ENCODE assay signal across 8 mouse cellular contexts in the genomic region with DNA sequence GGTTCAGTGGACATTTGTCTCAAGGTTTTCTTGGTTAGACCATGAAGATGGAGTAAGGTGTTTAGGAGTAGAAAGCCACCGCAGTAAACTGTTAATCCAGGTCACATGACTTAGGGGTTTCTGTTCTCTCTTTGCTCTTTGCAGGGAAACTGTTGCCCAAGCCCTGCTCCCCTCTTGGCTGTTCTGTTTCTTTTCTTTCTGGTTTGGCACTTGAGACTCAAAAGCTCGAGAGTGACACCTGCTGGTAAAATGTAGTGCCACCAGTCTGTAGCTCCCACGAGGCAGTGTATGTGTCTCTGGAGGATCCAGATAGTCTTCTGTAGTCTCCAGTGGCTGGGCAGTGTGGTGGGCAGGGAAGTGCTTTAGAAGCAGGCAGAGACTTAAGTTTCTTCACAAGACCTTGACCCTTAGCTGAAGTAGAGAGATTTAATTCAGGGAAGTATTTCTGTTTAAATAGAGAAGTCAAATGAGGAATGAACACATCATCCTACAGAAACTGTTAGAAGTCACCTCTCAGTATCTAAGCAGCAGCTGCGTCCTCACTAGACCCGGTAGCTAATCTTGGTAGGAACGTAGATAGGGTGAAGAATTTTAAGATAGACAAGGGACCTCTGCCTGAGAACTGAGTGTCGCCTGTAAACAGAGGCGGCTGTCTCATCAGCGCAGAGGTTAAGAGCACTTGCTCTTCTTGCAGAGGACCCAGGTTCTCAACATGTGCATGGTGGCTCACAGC. TPM values are rescaled to one million over a fixed set of nuclear protein-coding genes. Genes with fewer than 3 reads are reported as not detected.
DNase-seq lines count a peak whose midpoint lies in the region; ATAC-seq lines count a peak whose summit lies in the region.

No protein-coding gene starts in this region.

- no peaks in the 10 kb centered on the region for H3K27me3 ChIP-seq in heart, embryonic 14.5 days (ENCODE audit: control insufficient read depth, insufficient read depth, low read length)
- no peaks in the 10 kb centered on the region for H3K27me3 ChIP-seq in liver, embryonic 13.5 days

- H3K4me1 ChIP-seq in heart, embryonic 14.5 days (ENCODE audit: control insufficient read depth in 2 of 2, insufficient read depth in 2 of 2, low read length in 2 of 2), result peaks cover 3 to 24% of the 10 kb centered on the region in 2 experiments
- H3K4me1 ChIP-seq in liver, embryonic 13.5 days (replicated peaks), result peaks cover 12% of the 10 kb centered on the region

- H3K9me3 ChIP-seq in heart, embryonic 14.5 days (ENCODE audit: control insufficient read depth, low read length), result no peaks in the 10 kb centered on the region
- no peaks in the 10 kb centered on the region for H3K9me3 ChIP-seq in liver, embryonic 13.5 days (replicated peaks)

- WGBS in heart, embryonic 14.5 days, result 31% methylated on average over 9 of the region's 9 CpGs
- 35% methylated on average over 9 of the region's 9 CpGs for WGBS in liver, embryonic 13.5 days (ENCODE audit: insufficient replicate concordance)

- H3K4me3 ChIP-seq in heart, embryonic 14.5 days (ENCODE audit: control insufficient read depth in 1 of 2, insufficient read depth in 1 of 2, low read depth in 1 of 2, low read length in 2 of 2), result no peak overlapping the region
- H3K4me3 ChIP-seq in liver, embryonic 13.5 days (replicated peaks), result no peak overlapping the region

- peak; percentile 91 for ATAC-seq in CD4-positive, CD25-positive, alpha-beta regulatory T cell, adult 4 months
- ATAC-seq in heart, embryonic 14.5 days (ENCODE audit: insufficient number of reproducible peaks, insufficient read depth, low FRiP score, low read depth), result peak; percentile 19; the same call in 1 of the 2 replicates
- peak; percentile 43; the same call in 1 of the 2 replicates for ATAC-seq in liver, embryonic 13.5 days (ENCODE audit: low read depth)

- peak overlapping the region; percentile 39 to 46 for H3K27ac ChIP-seq in heart, embryonic 14.5 days (replicated peaks in 1 of 2; ENCODE audit: control insufficient read depth in 1 of 2, insufficient read depth in 1 of 2, low read depth in 2 of 2, low read length in 2 of 2)
- no peak overlapping the region for H3K27ac ChIP-seq in liver, embryonic 13.5 days

- H3K36me3 ChIP-seq in heart, embryonic 14.5 days (ENCODE audit: control insufficient read depth, insufficient read depth, low read length), result peaks cover 8% of the 10 kb centered on the region; the same call in 1 of the 2 replicates
- H3K36me3 ChIP-seq in liver, embryonic 13.5 days, result 0 out of 2 replicates have a peak, but pooled peaks cover 5% of the 10 kb centered on the region

- peak; percentile 60 for DNase-seq in brain, embryonic 18.5 days (ENCODE audit: low read depth, low spot score)
- peak; percentile 73 for DNase-seq in fibroblast of lung, adult 2 months (ENCODE audit: low read depth)
- DNase-seq in kidney, postnatal 10 days, result peak; percentile 88
- peak; percentile 43 for DNase-seq in liver, embryonic 13.5 days
- peak; percentile 63 for DNase-seq in neural tube, embryonic 10.5 days (ENCODE audit: extremely low spot score, low spot score)
- DNase-seq in telencephalon, adult 2 months (ENCODE audit: low read depth, low spot score), result peak; percentile 66

- peak overlapping the region; percentile 1; the same call in 1 of the 2 replicates for H3K9ac ChIP-seq in heart, embryonic 14.5 days (ENCODE audit: low read length)
- H3K9ac ChIP-seq in liver, embryonic 13.5 days, result no peak overlapping the region

- H3K4me2 ChIP-seq in heart, embryonic 14.5 days (ENCODE audit: low read length), result no peak overlapping the region
- no peak overlapping the region for H3K4me2 ChIP-seq in liver, embryonic 13.5 days

RNA-seq across cellular contexts. Expression of a gene that starts 43.8 kb away (rescaled TPM):
- under 1 TPM in 1 of 2 experiments, not detected in 1; 0.20 TPM for polyA plus RNA-seq in CD4-positive, CD25-positive, alpha-beta regulatory T cell, adult 4 months (2017; shearing (Covaris generic))
- polyA plus RNA-seq in heart, embryonic 14.5 days (2014; fragmentation: Nextera tagmentation; extraction: Ambion mirVana), result 0.11 and 0.18 TPM in 2 replicates
- not detected in 2 replicates for polyA plus RNA-seq in liver, embryonic 13.5 days (2015; fragmentation: Nextera tagmentation; extraction: Ambion mirVana)

Comparison
In these comparisons a context has a peak if more than half of its experiments do, and no peak if none do; other contexts are left out.
1. ATAC-seq: peak in every context shown above with its lines; median percentile 91 in CD4-positive, CD25-positive, alpha-beta regulatory T cell, adult 4 months; 43 in liver, embryonic 13.5 days; 19 in heart, embryonic 14.5 days.